Mouse (Mus musculus) hindbrain, embryonic 11.5 days (tissue): ENCODE measurements around the gene Emilin2. TPM values are rescaled to one million over a fixed set of nuclear protein-coding genes. Genes with fewer than 3 reads are reported as not detected.

Experiments
- ATAC-seq: fragments of 200-750 bp; cut with Nextera tagmentation; 2 replicates; pipeline ENCODE4 v1.8.0; 2017; ENCODE audit warnings: mild to moderate bottlenecking, moderate TSS enrichment, moderate library complexity; ENCODE audit not compliant: low FRiP score
- DNase-seq: peaks from one replicate; pipeline ENCODE4 v3.0.0-alpha.2; 2015; ENCODE audit warnings: low spot score
- H3K27ac ChIP-seq: fragments of 300-500 bp; sonication (generic); 2 replicates; pipeline ENCODE4 v1.5.1; 2014; ENCODE audit warnings: mild to moderate bottlenecking, low read depth, low read length
- H3K27me3 ChIP-seq: fragments of 300-500 bp; sonication (generic); 2 replicates; pipeline ENCODE4 v1.6.1; 2014; ENCODE audit warnings: mild to moderate bottlenecking, low read length, moderate library complexity, mixed read lengths; ENCODE audit not compliant: control insufficient read depth, insufficient read depth
- H3K36me3 ChIP-seq: fragments of 300-500 bp; sonication (generic); 2 replicates; pipeline ENCODE4 v1.6.1; 2014; ENCODE audit warnings: mild to moderate bottlenecking, low read length, moderate library complexity, mixed read lengths; ENCODE audit not compliant: control insufficient read depth, insufficient read depth
- H3K4me1 ChIP-seq: fragments of 300-500 bp; sonication (generic); replicated peaks from 2 replicates; pipeline ENCODE4 v1.6.1; 2014; ENCODE audit warnings: low read length, mixed read lengths; ENCODE audit not compliant: control insufficient read depth, insufficient read depth
- H3K4me2 ChIP-seq: fragments of 300-500 bp; sonication (generic); replicated peaks from 2 replicates; pipeline ENCODE4 v1.6.1; 2014; ENCODE audit warnings: mild to moderate bottlenecking, low read depth, low read length
- H3K4me3 ChIP-seq: fragments of 300-500 bp; sonication (generic); 2 replicates; pipeline ENCODE4 v1.5.1; 2014; ENCODE audit warnings: low read depth, low read length
- H3K9ac ChIP-seq: fragments of 300-500 bp; sonication (generic); 2 replicates; pipeline ENCODE4 v1.6.1; 2014; ENCODE audit warnings: low read depth, low read length
- H3K9me3 ChIP-seq: fragments of 300-500 bp; sonication (generic); 2 replicates; pipeline ENCODE4 v1.6.1; 2016; ENCODE audit warnings: low read length; ENCODE audit not compliant: control insufficient read depth
- WGBS: fragments of 180-500 bp; shearing (Covaris S2); extraction: QIAGEN DNeasy Blood & Tissue Kit; methylation state at CpG from one replicate; pipeline ENCODE4 v1.1.7; 2014; 5-methylcytosine and 5-hydroxymethylcytosine counted together
- polyA plus RNA-seq: library from polyadenylated mRNA; unstranded; fragments of >200 nt; fragmentation: Nextera tagmentation; extraction: Ambion mirVana; gene quantifications from 2 replicates; pipeline ENCODE4 v1.2.1, GENCODE M21; 2014

Gene Emilin2
- polyA plus RNA-seq, 1 experiment from 2014 or later = 7.8 TPM

DNA sequence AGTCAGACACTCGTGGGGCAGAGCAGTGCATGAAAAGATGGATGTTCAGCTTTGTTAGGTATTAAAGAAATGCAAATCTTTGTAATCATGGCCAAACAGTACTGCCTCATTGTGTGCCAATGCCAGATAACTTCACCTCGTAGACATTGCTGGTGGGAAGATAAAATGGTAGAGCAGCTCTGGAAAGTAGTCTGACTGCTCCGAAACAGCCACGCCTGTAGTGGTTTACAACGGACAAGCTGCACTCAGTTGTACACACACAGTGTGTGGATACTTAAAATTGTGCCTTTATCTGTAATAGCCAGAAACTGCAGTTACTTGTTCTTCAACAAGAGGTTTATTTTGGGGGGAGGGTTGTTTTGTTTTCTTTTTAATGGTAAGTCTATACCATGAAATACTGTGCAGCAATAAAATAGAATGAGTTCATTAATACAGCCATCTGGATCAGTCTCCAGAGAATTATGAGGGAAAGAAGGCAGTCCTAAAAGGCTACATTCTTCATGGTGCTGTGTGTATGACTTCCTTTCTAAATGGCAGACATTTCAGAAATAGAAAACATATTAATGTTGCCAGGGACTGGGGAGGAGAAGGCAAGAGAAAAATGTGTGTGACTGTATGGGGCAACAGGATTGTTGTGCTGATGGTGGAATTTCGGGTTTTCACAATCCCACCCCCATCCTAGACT is 99.7 kb downstream of the Emilin2 start:
- H3K27me3 ChIP-seq = no peaks in the 10 kb centered on the region
- ATAC-seq (no peak), DNase-seq (no peak)
- H3K4me2 ChIP-seq = no peak overlapping the region
- no peaks in the 10 kb centered on the region for H3K9me3 ChIP-seq
- H3K4me3 ChIP-seq = no peak overlapping the region
- H3K27ac ChIP-seq = no peak overlapping the region
- H3K9ac ChIP-seq = no peak overlapping the region
- H3K36me3 ChIP-seq = no peaks in the 10 kb centered on the region
- WGBS = 84% methylated on average over 6 of the region's 6 CpGs
- H3K4me1 ChIP-seq = no peaks in the 10 kb centered on the region

DNA sequence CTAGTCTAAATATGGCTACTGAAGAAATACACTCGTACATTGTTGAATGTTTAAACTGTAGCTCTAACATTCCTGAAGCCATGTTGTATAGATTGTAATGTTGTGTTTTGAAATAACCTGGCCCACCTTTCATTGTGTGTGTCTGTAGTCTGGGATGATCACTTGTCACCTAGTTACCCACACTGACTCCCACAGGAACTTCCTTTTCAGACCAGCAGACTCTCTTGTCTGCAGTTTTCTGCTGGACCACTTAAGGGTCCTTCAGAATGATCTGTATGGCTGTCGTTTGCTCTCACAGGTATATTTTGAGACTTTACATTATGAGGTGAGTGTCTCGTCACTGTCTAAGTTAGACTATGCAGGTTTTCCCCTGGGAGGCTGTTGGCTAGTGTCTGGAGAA is 101.8 kb downstream of the Emilin2 start:
- DNase-seq = no peak

DNA sequence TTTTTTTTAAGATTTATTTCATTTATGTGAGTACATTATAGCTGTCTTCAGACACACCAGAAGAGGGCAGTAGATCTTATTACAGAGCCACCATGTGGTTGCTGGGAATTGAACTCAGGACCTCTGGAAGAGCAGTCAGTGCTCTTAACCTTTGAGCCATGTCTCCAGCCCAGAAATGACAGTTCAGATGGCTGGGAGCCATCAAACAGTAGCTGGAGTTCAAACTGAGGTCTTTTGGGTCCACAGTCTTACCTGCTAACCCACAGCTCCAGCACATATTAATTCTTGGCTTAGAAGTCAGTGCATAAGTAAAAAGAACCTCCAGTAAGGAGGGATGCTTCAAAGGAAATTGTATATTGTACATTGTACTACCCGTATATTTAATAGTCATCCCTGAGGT is 102.9 kb downstream of the Emilin2 start:
- Histone ChIP-seq H3K27ac (no peak overlapping the region), H3K36me3 (no peaks in the 10 kb centered on the region), H3K4me1 (no peaks in the 10 kb centered on the region), H3K9ac (no peak overlapping the region), H3K27me3 (no peaks in the 10 kb centered on the region), H3K4me3 (no peak overlapping the region), H3K9me3 (no peaks in the 10 kb centered on the region), H3K4me2 (no peak overlapping the region)
- no peak for ATAC-seq
- DNase-seq = no peak
- 95% methylated on average over 1 of the region's 1 CpGs for WGBS

More for the DNA sequence above, 101.8 kb downstream of the Emilin2 start:
- no peaks in the 10 kb centered on the region for H3K27me3 ChIP-seq
- H3K9ac ChIP-seq = no peak overlapping the region
- H3K27ac ChIP-seq = no peak overlapping the region
- WGBS = 90% methylated on average over 3 of the region's 3 CpGs
- ATAC-seq = no peak
- H3K4me1 ChIP-seq = no peaks in the 10 kb centered on the region
- H3K4me2 ChIP-seq = no peak overlapping the region
- H3K36me3 ChIP-seq = no peaks in the 10 kb centered on the region
- H3K9me3 ChIP-seq = no peaks in the 10 kb centered on the region
- no peak overlapping the region for H3K4me3 ChIP-seq

DNA sequence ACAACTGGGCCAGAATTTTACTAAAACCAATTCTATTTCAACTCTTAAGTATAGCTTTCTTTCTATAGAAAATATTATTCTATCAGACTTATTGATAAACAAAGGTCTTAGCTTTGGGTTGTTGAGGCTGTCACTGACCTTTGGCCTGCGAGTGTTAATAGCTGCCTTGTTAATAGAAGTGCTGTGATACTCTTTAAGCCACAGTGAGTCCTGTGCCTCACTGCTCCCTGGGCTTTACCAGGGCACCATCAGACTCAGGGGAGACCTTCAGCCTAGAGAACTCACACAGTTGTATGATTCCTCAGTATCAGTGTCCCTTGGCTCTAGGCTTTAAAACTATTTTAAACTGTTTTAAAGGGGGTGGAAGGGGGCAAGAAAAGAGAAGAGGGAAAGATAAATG is 103.4 kb downstream of the Emilin2 start:
- Histone ChIP-seq H3K4me2 (no peak overlapping the region), H3K27ac (no peak overlapping the region), H3K4me1 (no peaks in the 10 kb centered on the region), H3K4me3 (no peak overlapping the region), H3K9me3 (no peaks in the 10 kb centered on the region), H3K27me3 (no peaks in the 10 kb centered on the region), H3K36me3 (no peaks in the 10 kb centered on the region), H3K9ac (no peak overlapping the region)
- WGBS = 93% methylated on average over 1 of the region's 1 CpGs
- ATAC-seq = no peak
- DNase-seq = no peak

DNA sequence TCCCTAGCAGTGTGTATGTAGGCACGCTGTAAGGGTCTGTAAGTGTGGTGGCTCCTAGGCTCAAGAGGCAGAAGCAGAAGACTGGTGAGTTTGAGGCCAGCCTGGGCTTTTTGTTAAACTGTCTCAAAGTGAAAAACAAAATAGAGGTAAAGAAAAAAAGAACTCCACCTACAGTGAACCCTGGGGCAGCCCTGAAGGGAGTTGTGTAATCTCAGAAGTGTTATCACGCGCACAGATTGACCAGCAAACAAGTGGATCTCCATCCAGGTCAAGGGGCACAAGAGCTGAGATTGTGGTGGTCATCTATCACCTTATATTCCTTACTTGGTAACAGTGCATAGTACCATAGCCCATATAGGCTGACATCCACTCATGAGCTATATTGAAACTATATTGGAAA is 104.5 kb downstream of the Emilin2 start:
- no peak for DNase-seq
- no peak overlapping the region for H3K9ac ChIP-seq
- H3K4me2 ChIP-seq = no peak overlapping the region
- 94% methylated on average over 3 of the region's 3 CpGs for WGBS
- H3K4me3 ChIP-seq = no peak overlapping the region
- no peaks in the 10 kb centered on the region for H3K36me3 ChIP-seq
- no peaks in the 10 kb centered on the region for H3K27me3 ChIP-seq
- H3K4me1 ChIP-seq = no peaks in the 10 kb centered on the region
- no peak overlapping the region for H3K27ac ChIP-seq
- no peaks in the 10 kb centered on the region for H3K9me3 ChIP-seq
- no peak for ATAC-seq

DNA sequence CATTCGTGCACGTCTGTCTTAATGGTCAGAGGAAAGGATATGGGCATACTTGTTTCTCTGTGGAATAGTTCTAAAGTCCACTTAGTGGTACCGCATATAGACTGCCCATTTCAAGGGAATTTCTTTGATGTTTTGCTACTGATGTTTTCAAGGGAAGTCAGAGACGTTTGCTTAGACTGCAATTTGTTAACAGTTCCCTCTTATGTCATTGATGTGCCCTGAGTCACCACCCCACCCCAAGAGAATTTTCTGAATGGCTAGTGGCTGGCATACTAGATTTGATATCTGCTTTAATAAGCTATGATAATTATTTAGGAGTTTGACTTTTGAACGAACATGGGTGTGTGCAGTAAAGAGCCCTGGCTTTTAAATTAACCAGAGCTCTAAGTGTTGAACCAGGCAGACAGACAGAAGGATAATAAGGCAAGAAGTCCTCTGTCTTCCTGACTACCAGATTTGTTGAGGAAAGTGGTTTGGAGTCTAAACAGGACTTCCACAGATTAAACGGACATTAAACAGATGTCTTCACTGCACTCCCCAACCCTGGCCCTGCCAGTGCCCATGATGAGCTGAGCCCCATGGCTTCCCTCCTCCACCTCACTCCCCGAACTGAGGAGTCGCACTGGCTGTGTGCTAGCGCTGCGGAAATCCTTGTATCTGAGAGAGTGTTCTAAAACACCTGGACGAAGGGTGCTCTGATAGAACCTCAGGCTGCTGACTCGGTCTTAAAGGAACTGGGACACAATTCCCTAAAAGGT is 105.5 kb downstream of the Emilin2 start:
- WGBS = 81% methylated on average over 12 of the region's 12 CpGs
- Histone ChIP-seq H3K9me3 (no peaks in the 10 kb centered on the region), H3K36me3 (no peaks in the 10 kb centered on the region), H3K27me3 (no peaks in the 10 kb centered on the region), H3K4me3 (no peak overlapping the region), H3K4me1 (no peaks in the 10 kb centered on the region), H3K4me2 (no peak overlapping the region), H3K9ac (no peak overlapping the region), H3K27ac (no peak overlapping the region)
- ATAC-seq (no peak), DNase-seq (no peak)

DNA sequence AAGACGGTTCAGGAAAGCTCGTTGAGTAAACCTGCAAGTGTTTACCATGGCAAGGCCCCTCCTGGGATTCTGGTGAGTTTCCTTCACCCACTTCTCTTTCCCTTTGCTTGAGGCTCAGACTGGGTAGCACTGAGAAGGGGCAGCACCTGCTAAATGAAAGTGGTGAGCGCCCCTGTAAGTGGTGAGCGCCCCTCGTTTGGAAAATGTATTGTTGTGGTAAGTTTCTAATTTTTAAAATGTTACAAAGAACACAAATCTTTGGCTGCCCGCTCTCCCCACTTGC is 107.0 kb downstream of the Emilin2 start:
- no peaks in the 10 kb centered on the region for H3K4me1 ChIP-seq
- 88% methylated on average over 6 of the region's 6 CpGs for WGBS

DNA sequence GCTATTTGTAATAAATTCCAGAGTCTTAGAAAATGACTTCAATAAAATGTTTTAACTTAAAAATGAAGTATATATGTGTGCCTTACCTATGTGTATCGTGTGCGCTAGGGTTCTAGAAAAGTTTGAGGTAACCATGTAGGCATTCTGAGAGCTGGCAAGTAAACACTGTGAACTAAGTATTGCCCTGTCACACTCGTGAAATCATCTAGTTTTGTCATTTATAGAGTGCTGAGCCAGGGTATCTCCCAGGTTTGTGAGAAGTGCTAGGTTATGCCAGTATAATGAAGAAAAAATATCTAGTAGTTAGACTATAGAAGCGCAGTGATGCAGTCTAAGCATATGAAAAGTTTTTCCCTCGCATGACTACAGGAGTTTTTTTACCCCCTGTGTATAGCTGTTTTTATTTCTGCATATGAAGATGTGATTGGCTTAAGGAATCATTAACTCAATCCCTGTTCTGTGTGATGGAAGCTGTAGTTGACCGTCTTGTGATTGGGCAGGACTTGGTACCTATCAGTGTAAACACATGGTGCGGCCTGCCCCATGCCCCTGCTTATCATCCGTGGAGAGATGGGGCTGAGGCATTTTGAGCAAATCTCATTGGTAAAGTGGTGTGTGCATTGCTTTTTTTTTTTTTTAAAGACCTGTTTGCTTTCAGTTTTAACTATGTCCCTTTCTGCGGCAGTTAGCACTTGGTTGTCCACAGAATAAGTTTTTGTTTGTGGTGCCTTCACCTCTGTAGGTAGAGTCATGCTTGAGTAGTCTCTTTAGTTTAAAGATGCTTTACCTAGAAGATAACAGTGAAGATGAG is 107.6 kb downstream of the Emilin2 start:
- Histone ChIP-seq H3K27ac (no peak overlapping the region), H3K4me2 (no peak overlapping the region), H3K36me3 (no peaks in the 10 kb centered on the region), H3K9ac (no peak overlapping the region), H3K27me3 (peaks cover 2% of the 10 kb centered on the region; the same call in 1 of the 2 replicates), H3K4me3 (no peak overlapping the region), H3K4me1 (no peaks in the 10 kb centered on the region), H3K9me3 (no peaks in the 10 kb centered on the region)
- DNase-seq (no peak), ATAC-seq (no peak)
- 92% methylated on average over 9 of the region's 9 CpGs for WGBS

More for the DNA sequence above, 107.0 kb downstream of the Emilin2 start:
- DNase-seq (no peak), ATAC-seq (no peak)
- Histone ChIP-seq H3K9ac (no peak overlapping the region), H3K36me3 (no peaks in the 10 kb centered on the region), H3K9me3 (no peaks in the 10 kb centered on the region), H3K4me3 (no peak overlapping the region), H3K27ac (no peak overlapping the region), H3K4me2 (no peak overlapping the region), H3K27me3 (peaks cover 2% of the 10 kb centered on the region; the same call in 1 of the 2 replicates)
